Mouse (Mus musculus) urinary bladder, postnatal 25 days (tissue): ENCODE data around the gene Bnc2.

Experiments used
- DNase-seq: peaks from one replicate; pipeline ENCODE4 v3.0.0; 2022; ENCODE audit warnings: low spot score

The Bnc2 gene

GRCm38 (mm10) chr4:84427955-84428354 is 247.1 kb downstream of the Bnc2 start:
- DNase-seq = no peak

- no peak for DNase-seq
These were observed 263.6 kb downstream of the Bnc2 start for GRCm38 (mm10) chr4:84411431-84411830.

GRCm38 (mm10) chr4:84407328-84408028 is 267.6 kb downstream of the Bnc2 start:
- DNase-seq = no peak

- DNase-seq = no peak
These were observed 271.5 kb downstream of the Bnc2 start for GRCm38 (mm10) chr4:84403356-84404145.

GRCm38 (mm10) chr4:84388991-84389390 is 286.1 kb downstream of the Bnc2 start:
- DNase-seq = no peak

GRCm38 (mm10) chr4:84385156-84385555 is 289.9 kb downstream of the Bnc2 start:
- no peak for DNase-seq

- no peak for DNase-seq
These were observed 295.8 kb downstream of the Bnc2 start for GRCm38 (mm10) chr4:84379289-84379688.

GRCm38 (mm10) chr4:84377513-84377912 is 297.6 kb downstream of the Bnc2 start:
- no peak for DNase-seq

GRCm38 (mm10) chr4:84362337-84362823 is 312.7 kb downstream of the Bnc2 start:
- no peak for DNase-seq

GRCm38 (mm10) chr4:84361165-84361564 is 313.9 kb downstream of the Bnc2 start:
- no peak for DNase-seq

- DNase-seq = no peak
These were observed 315.1 kb downstream of the Bnc2 start for GRCm38 (mm10) chr4:84359996-84360395.

GRCm38 (mm10) chr4:84358204-84358603 is 316.9 kb downstream of the Bnc2 start:
- no peak for DNase-seq

- no peak for DNase-seq
These were observed 317.7 kb downstream of the Bnc2 start for GRCm38 (mm10) chr4:84357382-84357781.

- no peak for DNase-seq
These were observed 318.5 kb downstream of the Bnc2 start for GRCm38 (mm10) chr4:84356468-84357153.

GRCm38 (mm10) chr4:84352656-84353055 is 322.4 kb downstream of the Bnc2 start:
- no peak for DNase-seq

GRCm38 (mm10) chr4:84349536-84349935 is 325.5 kb downstream of the Bnc2 start:
- DNase-seq = no peak

- no peak for DNase-seq
These were observed 335.9 kb downstream of the Bnc2 start for GRCm38 (mm10) chr4:84339172-84339571.

GRCm38 (mm10) chr4:84331995-84332394 is 343.1 kb downstream of the Bnc2 start:
- DNase-seq = no peak

- DNase-seq = no peak
These were observed 343.6 kb downstream of the Bnc2 start for GRCm38 (mm10) chr4:84331450-84331849.

- DNase-seq = no peak
These were observed 344.6 kb downstream of the Bnc2 start for GRCm38 (mm10) chr4:84330509-84330908.

GRCm38 (mm10) chr4:84329651-84330050 is 345.4 kb downstream of the Bnc2 start:
- DNase-seq = no peak

GRCm38 (mm10) chr4:84324371-84324770 is 350.7 kb downstream of the Bnc2 start:
- DNase-seq = no peak

GRCm38 (mm10) chr4:84321598-84321997 is 353.5 kb downstream of the Bnc2 start:
- DNase-seq = no peak
